Mouse (Mus musculus): ENCODE measurements around the gene Pik3cb. TPM values are rescaled to one million over a fixed set of nuclear protein-coding genes. Genes with fewer than 3 reads are reported as not detected.
A peak's percentile ranks its signal among the peaks of the same experiment; 100 is the strongest.

The Pik3cb gene
- polyA plus RNA-seq, 1 experiment from 2014 or later: 2.8 TPM

DNA sequence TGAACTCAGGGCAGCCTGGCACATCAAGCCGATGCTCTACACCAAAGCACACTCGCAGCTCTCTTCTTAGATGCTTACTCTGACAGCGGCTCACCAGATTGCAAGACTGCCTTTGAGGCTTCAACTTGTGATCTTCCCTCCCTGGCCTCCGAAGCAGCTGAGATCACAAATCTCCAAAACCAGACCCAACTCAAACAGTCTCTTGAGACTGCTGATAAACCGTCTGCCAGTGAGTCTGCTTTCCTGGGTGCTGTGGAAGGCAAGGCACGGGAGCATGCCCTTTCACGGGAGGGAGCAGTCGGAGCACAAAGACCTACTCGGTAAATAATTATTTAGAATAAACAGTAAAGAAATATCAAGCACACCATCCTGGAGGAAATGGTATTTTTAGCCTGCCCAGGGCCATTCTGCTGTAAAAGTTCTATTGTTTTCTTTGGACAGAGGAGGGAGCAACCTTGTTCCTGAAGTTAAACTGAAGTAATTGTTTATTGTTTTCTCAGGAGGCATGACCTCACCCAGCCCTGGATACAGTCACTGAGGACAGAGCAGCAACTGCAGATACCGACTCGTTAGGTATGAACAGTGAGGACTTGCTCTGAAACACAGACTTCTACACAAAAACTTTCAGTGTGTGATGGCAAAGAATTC, 41.8 kb downstream of the Pik3cb start:
- Histone ChIP-seq H3K27ac (peak overlapping the region; percentile 66; the same call in 1 of the 2 replicates), H3K4me1 (replicated peaks) (peaks cover 9% of the 10 kb centered on the region)
- WGBS: 60% methylated on average over 11 of the region's 11 CpGs

DNA sequence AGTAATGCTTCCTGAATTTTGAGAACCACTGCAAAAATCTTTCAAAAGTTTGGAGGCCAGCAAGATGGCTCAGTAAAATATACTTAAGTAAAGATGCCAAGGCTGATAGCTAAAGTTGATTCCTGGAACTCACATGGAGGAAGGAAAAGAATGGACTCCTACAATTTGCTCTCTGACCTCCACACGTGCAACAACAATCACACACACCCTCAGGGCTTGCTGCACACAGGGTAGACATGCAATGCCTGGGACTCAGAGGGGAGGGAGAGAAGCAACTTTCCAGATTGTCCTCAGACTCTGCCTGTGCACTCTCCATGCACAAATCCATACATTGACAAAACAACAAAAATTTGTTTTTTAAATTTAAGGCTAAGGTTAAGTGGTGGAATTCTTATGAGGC, 42.8 kb downstream of the Pik3cb start:
- peak; percentile 26 for DNase-seq (ENCODE audit: low spot score)
- Histone ChIP-seq H3K27ac (no peak overlapping the region), H3K9me3 (no peaks in the 10 kb centered on the region), H3K36me3 (0 out of 2 replicates have a peak, but pooled peaks cover 4% of the 10 kb centered on the region), H3K4me1 (replicated peaks) (peaks cover 9% of the 10 kb centered on the region), H3K27me3 (ENCODE audit: insufficient read depth, poor library complexity, severe bottlenecking) (no peaks in the 10 kb centered on the region), H3K4me3 (no peak overlapping the region)
- WGBS: 42% methylated on average over 1 of the region's 1 CpGs

More for the DNA sequence above, 41.8 kb downstream of the Pik3cb start:
- no peak for DNase-seq (ENCODE audit: low spot score)
- H3K27me3 ChIP-seq (ENCODE audit: insufficient read depth, poor library complexity, severe bottlenecking): no peaks in the 10 kb centered on the region
- 0 out of 2 replicates have a peak, but pooled peaks cover 5% of the 10 kb centered on the region for H3K36me3 ChIP-seq
- no peak overlapping the region for H3K4me3 ChIP-seq
- H3K9me3 ChIP-seq: no peaks in the 10 kb centered on the region

DNA sequence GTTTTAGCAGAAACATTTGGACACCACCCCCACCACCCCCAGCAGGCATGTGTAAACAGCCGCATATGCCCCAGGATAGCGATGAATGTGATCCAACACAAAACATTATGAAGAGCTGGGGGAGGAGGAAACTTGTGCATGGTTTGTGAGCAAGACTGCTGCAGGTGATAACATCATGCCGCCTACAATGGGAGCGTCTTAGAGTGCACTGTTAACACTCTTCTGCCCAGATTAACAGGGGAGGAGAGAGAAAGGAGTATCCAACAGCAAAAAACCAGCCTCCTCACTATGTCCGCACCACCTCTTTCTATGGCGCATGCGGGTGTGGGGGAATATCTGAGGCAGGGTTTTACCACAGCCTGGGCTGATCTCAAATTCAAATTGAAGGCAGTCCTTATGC, 45.2 kb downstream of the Pik3cb start:
- 95% methylated on average over 7 of the region's 7 CpGs for WGBS
- H3K27ac ChIP-seq: no peak overlapping the region
- H3K4me1 ChIP-seq (replicated peaks): peaks cover 9% of the 10 kb centered on the region
- H3K27me3 ChIP-seq (ENCODE audit: insufficient read depth, poor library complexity, severe bottlenecking): no peaks in the 10 kb centered on the region
- H3K9me3 ChIP-seq: no peaks in the 10 kb centered on the region
- no peaks in the 10 kb centered on the region for H3K36me3 ChIP-seq
- DNase-seq (ENCODE audit: low spot score): no peak
- no peak overlapping the region for H3K4me3 ChIP-seq

DNA sequence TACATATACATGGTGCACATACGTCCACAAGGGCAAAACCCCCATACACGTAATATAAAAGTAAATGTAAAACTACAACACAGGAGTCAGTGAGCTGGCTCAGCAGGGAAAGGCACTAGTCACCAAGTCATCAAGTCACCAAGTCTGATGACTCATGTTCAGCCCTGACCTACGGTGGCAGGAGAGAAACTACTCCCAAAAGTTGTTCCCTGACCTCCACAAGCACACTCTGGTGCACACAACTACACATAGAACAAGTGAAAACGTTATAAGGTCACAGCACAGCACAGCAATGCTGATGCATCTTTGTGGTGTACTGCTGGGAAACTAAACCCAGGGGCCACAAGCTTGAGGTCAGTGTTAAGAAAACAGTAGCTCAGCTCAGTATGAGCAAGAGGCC, 49.9 kb downstream of the Pik3cb start:
- H3K27me3 ChIP-seq (ENCODE audit: insufficient read depth, poor library complexity, severe bottlenecking): no peaks in the 10 kb centered on the region
- DNase-seq (ENCODE audit: low spot score): no peak
- H3K36me3 ChIP-seq: peaks cover 16% of the 10 kb centered on the region; the same call in 1 of the 2 replicates
- H3K9me3 ChIP-seq: no peaks in the 10 kb centered on the region
- H3K27ac ChIP-seq: no peak overlapping the region
- H3K4me1 ChIP-seq (replicated peaks): peaks cover 19% of the 10 kb centered on the region
- 84% methylated on average over 4 of the region's 4 CpGs for WGBS
- no peak overlapping the region for H3K4me3 ChIP-seq

DNA sequence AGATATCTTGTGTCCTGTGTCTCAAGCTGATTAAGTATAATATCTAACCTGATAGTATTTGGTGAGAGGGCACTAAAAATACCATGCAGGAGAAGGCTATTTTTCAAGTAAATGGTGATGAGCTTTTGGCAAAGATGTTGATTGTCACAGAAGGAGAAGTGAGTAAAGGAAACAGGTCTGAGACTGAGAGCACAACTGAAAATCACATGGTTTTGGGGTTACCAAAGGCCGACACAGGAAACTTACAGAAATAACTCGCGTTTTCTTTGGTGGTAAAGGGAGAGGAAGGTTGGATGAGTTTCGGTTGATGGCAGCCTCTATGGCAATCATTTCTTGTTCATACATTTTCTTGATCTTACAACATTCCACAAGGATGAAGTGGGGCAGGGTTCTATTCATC, 50.5 kb downstream of the Pik3cb start:
- H3K27me3 ChIP-seq (ENCODE audit: insufficient read depth, poor library complexity, severe bottlenecking): no peaks in the 10 kb centered on the region
- no peaks in the 10 kb centered on the region for H3K9me3 ChIP-seq
- H3K4me1 ChIP-seq (replicated peaks): peaks cover 19% of the 10 kb centered on the region
- no peak for DNase-seq (ENCODE audit: low spot score)
- H3K4me3 ChIP-seq: no peak overlapping the region
- H3K36me3 ChIP-seq: peaks cover 16% of the 10 kb centered on the region; the same call in 1 of the 2 replicates
- H3K27ac ChIP-seq: no peak overlapping the region
- 95% methylated on average over 4 of the region's 4 CpGs for WGBS

DNA sequence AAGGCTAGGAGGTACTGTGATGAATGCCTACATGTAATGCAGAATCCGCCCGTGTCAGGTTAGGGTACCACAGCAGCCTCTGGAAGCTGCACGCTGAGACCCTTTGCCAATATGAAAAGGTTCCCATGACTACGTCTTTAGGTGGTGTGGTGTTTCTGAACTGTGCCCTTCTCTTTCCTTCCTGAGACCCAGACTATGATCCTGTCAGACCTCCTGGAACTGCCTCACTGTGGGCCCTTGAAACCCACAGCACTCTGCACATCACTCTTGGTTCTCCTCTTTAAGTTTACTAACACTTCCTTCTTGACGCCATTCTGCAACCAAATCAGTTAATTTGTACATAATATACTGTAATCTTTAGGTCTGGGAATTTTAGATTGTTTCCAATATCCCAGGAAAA, 58.7 kb downstream of the Pik3cb start:
- Histone ChIP-seq H3K4me3 (no peak overlapping the region), H3K9me3 (no peaks in the 10 kb centered on the region), H3K27me3 (ENCODE audit: insufficient read depth, poor library complexity, severe bottlenecking) (no peaks in the 10 kb centered on the region), H3K4me1 (replicated peaks) (peaks cover 6% of the 10 kb centered on the region; the same call in 1 of the 2 replicates), H3K36me3 (peaks cover 4% of the 10 kb centered on the region; the same call in 1 of the 2 replicates), H3K27ac (no peak overlapping the region)
- 96% methylated on average over 5 of the region's 5 CpGs for WGBS
- no peak for DNase-seq (ENCODE audit: low spot score)

DNA sequence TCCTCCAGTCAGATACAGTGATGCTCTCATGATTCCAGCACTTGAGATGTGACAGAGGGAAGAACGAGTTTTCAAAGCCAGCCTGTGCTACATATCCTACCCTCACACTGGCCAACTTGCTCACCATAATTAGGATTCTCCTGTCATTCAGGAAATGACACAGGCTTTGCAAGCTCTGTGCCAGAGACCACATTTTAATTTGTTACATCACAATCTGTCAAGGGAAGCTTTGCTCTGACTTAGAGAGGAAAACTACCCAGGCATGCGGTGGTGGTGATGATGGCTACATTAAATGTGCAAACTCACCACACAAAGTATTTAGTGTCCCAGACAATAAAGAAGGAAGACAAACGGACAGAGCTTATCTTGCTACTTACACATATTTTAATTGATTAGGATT, 59.1 kb downstream of the Pik3cb start:
- no peak for DNase-seq (ENCODE audit: low spot score)
- WGBS: 92% methylated on average over 3 of the region's 3 CpGs
- H3K36me3 ChIP-seq: peaks cover 4% of the 10 kb centered on the region; the same call in 1 of the 2 replicates

DNA sequence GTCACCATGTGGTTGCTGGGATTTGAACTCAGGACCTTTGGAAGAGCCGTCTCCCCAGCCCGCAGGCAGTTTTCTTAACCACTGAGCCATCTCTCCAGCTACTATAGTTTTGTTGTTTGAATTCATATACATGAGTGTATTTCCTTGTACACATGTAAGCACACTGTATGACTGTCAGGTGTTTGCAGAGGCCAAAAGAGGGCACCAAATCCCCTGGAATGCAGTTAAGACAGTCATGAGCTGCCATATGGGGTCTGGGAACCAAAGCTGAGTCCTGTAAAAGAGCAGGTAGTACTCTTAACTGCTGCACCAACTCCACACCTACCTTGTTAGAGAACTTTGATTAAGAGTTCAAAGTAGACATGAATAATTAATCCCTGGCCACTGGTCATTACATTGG, 59.8 kb downstream of the Pik3cb start:
- no peaks in the 10 kb centered on the region for H3K4me1 ChIP-seq (replicated peaks)
- H3K36me3 ChIP-seq: peaks cover 4% of the 10 kb centered on the region; the same call in 1 of the 2 replicates
- no peak overlapping the region for H3K27ac ChIP-seq
- no peaks in the 10 kb centered on the region for H3K9me3 ChIP-seq
- H3K4me3 ChIP-seq: no peak overlapping the region
- WGBS: 97% methylated on average over 2 of the region's 2 CpGs
- no peak for DNase-seq (ENCODE audit: low spot score)
- H3K27me3 ChIP-seq (ENCODE audit: insufficient read depth, poor library complexity, severe bottlenecking): no peaks in the 10 kb centered on the region

More for the DNA sequence above, 59.1 kb downstream of the Pik3cb start:
- H3K27me3 ChIP-seq (ENCODE audit: insufficient read depth, poor library complexity, severe bottlenecking): no peaks in the 10 kb centered on the region
- no peaks in the 10 kb centered on the region for H3K9me3 ChIP-seq
- peaks cover 3% of the 10 kb centered on the region; the same call in 1 of the 2 replicates for H3K4me1 ChIP-seq (replicated peaks)
- H3K4me3 ChIP-seq: no peak overlapping the region
- no peak overlapping the region for H3K27ac ChIP-seq

DNA sequence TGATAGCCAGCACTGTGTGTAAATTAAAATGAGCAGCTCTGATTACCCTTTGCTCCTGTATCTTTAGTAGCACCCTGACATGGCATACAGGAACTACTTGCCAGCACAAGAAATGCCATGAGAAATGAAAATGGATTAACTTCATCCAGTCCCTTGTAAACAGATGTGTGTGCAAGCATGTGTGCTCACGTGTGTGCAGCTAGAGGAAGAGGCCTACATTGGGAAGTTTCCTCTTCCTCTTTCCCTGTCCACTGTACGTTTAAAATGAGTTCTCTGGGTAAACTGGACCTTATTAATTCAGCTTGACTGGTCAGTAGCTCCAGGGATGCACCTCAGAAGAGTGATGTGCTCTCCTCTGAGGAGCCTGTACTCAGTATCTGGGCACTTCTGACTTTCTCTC, 66.0 kb downstream of the Pik3cb start:
- H3K27me3 ChIP-seq (ENCODE audit: insufficient read depth, poor library complexity, severe bottlenecking): no peaks in the 10 kb centered on the region
- 79% methylated on average over 2 of the region's 2 CpGs for WGBS
- H3K9me3 ChIP-seq: no peaks in the 10 kb centered on the region
- no peaks in the 10 kb centered on the region; the same call in 1 of the 2 replicates for H3K4me1 ChIP-seq (replicated peaks)
- H3K36me3 ChIP-seq: peaks cover 8% of the 10 kb centered on the region
- no peak overlapping the region for H3K4me3 ChIP-seq
- no peak overlapping the region for H3K27ac ChIP-seq
- DNase-seq (ENCODE audit: low spot score): no peak

DNA sequence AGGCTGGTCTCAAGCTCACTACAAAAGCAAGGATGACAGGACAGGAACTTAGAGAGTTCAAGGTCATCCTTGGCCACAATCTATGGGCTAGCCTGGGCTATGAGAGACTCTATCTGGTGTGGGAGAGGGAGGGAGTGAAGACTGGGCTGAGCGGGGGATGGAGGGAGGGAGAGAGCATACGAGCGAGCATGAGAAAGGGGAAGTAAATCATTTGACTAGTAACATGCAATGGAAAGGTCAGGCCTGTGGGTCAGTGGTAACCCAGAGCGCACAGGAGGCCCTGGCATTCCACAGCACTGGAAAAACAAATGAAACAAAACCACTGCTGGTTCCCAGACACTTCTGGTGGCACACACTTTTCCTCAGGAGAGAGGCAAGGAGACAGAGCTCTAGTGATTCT, 67.9 kb downstream of the Pik3cb start:
- WGBS: 66% methylated on average over 4 of the region's 4 CpGs
- peak; percentile 14 for DNase-seq (ENCODE audit: low spot score)
- no peaks in the 10 kb centered on the region; the same call in 1 of the 2 replicates for H3K4me1 ChIP-seq (replicated peaks)

DNA sequence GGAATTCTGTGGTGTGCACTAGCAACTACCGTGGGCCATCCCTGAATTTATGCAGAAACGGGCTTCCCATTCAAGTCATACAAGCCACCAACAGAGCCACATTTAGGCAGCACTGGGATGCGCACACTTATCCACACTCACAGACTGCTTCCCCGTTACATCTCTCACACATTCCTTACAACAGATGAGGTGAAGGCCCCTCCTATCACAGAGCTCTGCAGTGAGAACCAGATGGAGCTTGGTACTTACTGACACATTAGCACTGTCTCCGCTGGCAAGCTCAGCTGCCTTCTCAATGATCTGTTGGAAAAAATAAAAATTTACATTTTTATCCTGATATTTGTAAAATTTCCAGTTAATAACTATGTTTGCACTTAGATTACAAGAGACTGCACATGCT, 75.1 kb downstream of the Pik3cb start:
- H3K27me3 ChIP-seq (ENCODE audit: insufficient read depth, poor library complexity, severe bottlenecking): no peaks in the 10 kb centered on the region
- H3K4me3 ChIP-seq: no peak overlapping the region
- H3K4me1 ChIP-seq (replicated peaks): no peaks in the 10 kb centered on the region
- no peak overlapping the region for H3K27ac ChIP-seq
- peaks cover 39% of the 10 kb centered on the region for H3K36me3 ChIP-seq
- 87% methylated on average over 5 of the region's 5 CpGs for WGBS
- no peaks in the 10 kb centered on the region for H3K9me3 ChIP-seq
- no peak for DNase-seq (ENCODE audit: low spot score)

More for the DNA sequence above, 67.9 kb downstream of the Pik3cb start:
- Histone ChIP-seq H3K27me3 (ENCODE audit: insufficient read depth, poor library complexity, severe bottlenecking) (no peaks in the 10 kb centered on the region), H3K4me3 (no peak overlapping the region), H3K36me3 (peaks cover 18% of the 10 kb centered on the region), H3K9me3 (no peaks in the 10 kb centered on the region), H3K27ac (no peak overlapping the region)

DNA sequence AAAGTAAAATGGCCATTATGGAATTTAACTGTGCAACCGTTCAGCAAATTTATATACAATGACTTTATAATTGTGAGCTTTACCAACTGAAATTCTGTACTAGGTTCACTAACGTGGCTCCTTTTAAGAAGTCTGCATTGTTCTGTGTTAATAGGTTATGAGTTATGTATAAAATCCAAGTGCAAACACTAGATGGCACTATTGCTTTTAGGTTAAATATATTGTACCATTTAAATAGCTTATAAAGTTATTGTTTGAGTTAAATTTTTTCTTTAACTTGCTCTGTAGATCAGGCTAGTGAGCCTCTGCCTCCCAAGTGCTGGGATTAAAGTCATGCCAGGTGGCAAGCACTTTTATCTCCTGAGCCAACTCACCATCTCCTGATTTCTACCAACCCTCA, 76.2 kb downstream of the Pik3cb start:
- no peaks in the 10 kb centered on the region for H3K4me1 ChIP-seq (replicated peaks)
- WGBS: 66% methylated on average over 2 of the region's 2 CpGs
- DNase-seq (ENCODE audit: low spot score): no peak
- H3K27me3 ChIP-seq (ENCODE audit: insufficient read depth, poor library complexity, severe bottlenecking): no peaks in the 10 kb centered on the region
- no peak overlapping the region for H3K27ac ChIP-seq
- peaks cover 39% of the 10 kb centered on the region for H3K36me3 ChIP-seq
- H3K9me3 ChIP-seq: no peaks in the 10 kb centered on the region
- no peak overlapping the region for H3K4me3 ChIP-seq

DNA sequence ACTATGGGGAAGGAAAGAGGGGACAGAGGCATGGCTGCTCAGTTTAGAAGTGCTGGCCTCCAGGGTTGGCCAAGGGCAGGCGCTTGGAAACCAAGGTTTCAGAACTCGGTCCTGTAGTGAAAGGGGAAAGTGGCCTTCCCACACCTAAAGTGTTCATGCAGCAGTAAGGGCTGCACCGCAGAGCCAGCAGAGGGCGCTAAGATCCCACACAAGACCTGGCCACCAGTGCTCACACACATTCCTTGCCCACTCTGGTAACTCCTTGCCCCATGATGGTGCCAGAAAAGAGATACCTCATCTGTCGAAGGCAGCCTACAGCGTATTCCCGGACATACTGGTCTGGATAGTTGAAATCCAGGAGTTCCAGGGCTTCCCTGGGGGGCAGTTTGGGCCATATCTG, 77.9 kb downstream of the Pik3cb start:
- H3K4me3 ChIP-seq: no peak overlapping the region
- no peaks in the 10 kb centered on the region for H3K9me3 ChIP-seq
- H3K36me3 ChIP-seq: peaks cover 37% of the 10 kb centered on the region
- DNase-seq (ENCODE audit: low spot score): peak; percentile 81
- H3K4me1 ChIP-seq (replicated peaks): no peaks in the 10 kb centered on the region
- no peak overlapping the region for H3K27ac ChIP-seq
- 45% methylated on average over 7 of the region's 7 CpGs for WGBS
- no peaks in the 10 kb centered on the region for H3K27me3 ChIP-seq (ENCODE audit: insufficient read depth, poor library complexity, severe bottlenecking)
